Mouse (Mus musculus): Measurements from ENCODE around the gene Lmbr1. TPM values are rescaled to one million over a fixed set of nuclear protein-coding genes. Genes with fewer than 3 reads are reported as not detected.
"Not testable (repeated sequence)": the region's sequence is repeated elsewhere in the genome, so short reads cannot be mapped to it uniquely, and the experiment has no call there.

Gene Lmbr1
- polyA plus RNA-seq (2015; fragmentation: Nextera tagmentation; extraction: Ambion mirVana): 28.0 and 29.9 TPM in 2 replicates

DNA sequence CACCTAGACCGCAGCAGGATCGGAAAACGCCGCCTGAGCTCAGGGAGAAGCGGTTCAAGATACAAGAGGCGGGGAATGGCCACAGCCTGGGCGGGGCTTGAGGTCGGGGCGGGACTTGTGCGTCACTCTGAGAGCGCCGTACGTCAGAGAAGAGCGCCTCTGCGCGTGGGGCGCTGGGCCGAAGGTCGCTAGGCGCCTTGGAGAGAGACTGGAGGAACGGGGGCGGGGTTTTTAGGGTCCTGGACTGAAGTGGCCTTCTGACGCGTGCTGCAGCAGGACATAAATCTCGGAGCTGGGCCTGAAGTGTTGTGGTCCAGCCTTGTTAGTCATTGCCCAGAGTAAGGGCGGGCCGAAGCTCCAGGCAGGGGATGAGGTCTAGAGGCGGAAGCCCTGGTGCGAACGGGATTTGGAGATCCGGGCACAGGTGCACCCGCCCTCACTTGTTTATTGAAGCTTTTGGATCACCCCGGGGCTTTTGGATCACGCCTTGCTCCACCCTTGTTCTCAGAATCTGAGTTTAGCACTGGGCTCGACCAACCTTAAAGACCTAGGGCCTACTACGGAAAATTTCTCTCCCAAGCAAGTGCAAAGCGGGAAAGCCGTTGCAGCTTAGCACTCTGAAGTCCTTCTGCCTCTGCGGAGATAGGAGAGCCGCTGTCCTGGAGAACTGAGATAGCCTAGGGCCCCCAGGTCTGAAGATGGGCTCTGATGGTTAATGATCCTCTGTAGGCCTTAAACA is at the start of gene Lmbr1:
Gene Lmbr1 (minus strand): TSS at position 93 of the 739 bp plus-strand sequence.
- Histone ChIP-seq H3K9ac (replicated peaks) (peak within 1 kb of the TSS; percentile 80), H3K4me2 (replicated peaks) (peak within 1 kb of the TSS; percentile 80), H3K4me3 (replicated peaks) (peak within 1 kb of the TSS; percentile 66), H3K27ac (peak within 1 kb of the TSS; percentile 75), H3K4me1 (replicated peaks) (peaks cover 17% of the 10 kb centered on the region), H3K36me3 (no peaks in the 10 kb centered on the region), H3K27me3 (0 out of 2 replicates have a peak, but pooled peaks cover 7% of the 10 kb centered on the region), H3K9me3 (no peaks in the 10 kb centered on the region)
- under 1% methylated on average over 40 of the region's 40 CpGs for WGBS
- peak; percentile 97 for ATAC-seq

DNA sequence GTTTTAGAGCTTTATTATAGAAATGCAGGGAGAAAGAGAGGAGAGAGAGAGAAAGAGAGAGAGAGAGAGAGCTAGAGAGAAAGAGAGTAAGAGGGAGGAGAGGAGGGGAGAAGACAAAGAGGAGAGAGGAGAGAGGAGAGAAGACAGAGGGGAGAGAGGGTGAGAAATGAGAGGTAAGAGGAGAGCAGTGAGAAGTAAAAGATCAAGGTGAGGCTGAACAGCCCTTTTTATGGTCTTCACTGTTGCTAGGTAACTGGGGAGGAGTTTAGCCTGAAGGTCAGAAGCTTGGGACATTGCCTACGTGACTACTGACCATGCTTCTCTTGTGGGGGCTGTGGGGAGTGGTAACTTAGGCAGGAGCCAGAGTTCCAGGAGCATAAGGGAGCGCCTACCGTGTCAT is 45.1 kb upstream of the Lmbr1 start:
- H3K4me3 ChIP-seq (replicated peaks); ATAC-seq; H3K27me3 ChIP-seq; H3K9ac ChIP-seq (replicated peaks); H3K27ac ChIP-seq; H3K4me2 ChIP-seq (replicated peaks); H3K36me3 ChIP-seq; H3K9me3 ChIP-seq; H3K4me1 ChIP-seq (replicated peaks): not testable (repeated sequence)
- 74% methylated on average over 3 of the region's 3 CpGs for WGBS

DNA sequence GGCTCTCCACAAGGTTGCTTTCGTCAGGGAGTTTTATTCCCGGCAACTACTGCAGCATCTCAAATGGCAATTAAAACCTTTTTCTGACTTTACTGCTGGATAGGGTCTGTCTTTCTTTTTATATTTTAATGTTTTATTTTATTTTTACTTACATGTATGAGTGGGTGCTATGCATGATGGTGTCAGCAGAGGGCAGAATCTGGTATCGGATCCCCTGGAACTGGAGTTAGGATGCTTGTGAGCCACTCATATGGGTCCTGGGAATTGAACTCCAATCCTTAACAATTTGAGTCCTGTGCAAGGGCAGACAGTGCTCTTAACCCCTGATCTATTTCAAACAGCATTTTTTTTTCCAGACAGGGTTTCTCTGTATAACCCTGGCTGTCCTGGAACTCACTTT is 34.9 kb upstream of the Lmbr1 start:
- Histone ChIP-seq H3K4me1 (replicated peaks) (no peaks in the 10 kb centered on the region), H3K36me3 (no peaks in the 10 kb centered on the region), H3K9ac (replicated peaks) (no peak overlapping the region), H3K4me3 (replicated peaks) (no peak overlapping the region), H3K27me3 (peaks cover 3% of the 10 kb centered on the region; the same call in 1 of the 2 replicates), H3K27ac (no peak overlapping the region), H3K4me2 (replicated peaks) (no peak overlapping the region), H3K9me3 (no peaks in the 10 kb centered on the region)
- no peak for ATAC-seq
- WGBS: 87% methylated on average over 3 of the region's 3 CpGs

DNA sequence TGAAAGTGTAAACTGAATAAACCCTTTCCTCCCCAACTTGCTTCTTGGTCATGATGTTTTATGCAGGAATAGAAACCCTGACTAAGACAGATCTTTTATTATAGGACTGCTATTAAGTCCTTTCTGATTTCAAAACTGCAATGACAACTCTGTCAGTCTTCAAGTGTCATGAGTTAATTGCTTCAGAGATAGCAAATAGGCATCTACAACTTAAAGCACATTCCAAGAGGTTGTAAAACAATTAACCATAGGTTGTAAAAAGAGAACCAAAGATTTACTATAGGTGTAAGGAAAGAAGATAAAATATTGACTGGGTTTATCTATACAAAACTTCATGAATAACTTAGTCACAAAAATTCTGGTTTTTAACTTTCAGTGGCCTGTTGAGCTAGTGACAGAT is 32.7 kb upstream of the Lmbr1 start:
- Histone ChIP-seq H3K27me3 (peaks cover 3% of the 10 kb centered on the region; the same call in 1 of the 2 replicates), H3K4me2 (replicated peaks) (no peak overlapping the region)

DNA sequence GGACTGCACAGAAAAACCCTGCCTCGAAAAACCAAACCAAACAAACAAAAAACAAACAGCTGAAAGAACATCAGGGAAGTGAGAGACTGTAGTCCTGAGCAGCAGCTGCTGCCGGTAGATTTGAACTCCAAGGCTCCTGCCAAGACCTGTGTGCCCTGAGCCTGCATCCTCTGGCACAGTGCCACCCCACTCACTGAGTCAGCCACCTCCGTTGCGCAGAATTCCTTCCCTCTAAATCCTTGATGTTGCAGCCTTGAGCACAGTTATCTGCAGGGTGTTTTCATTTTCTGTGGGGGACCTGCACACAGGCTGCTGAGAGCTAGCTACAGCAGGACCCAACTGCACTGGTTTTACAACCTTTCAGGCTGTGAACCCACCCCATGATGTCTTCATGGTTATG is 20.2 kb upstream of the Lmbr1 start:
- Histone ChIP-seq H3K9me3 (no peaks in the 10 kb centered on the region), H3K4me1 (replicated peaks) (no peaks in the 10 kb centered on the region), H3K36me3 (no peaks in the 10 kb centered on the region), H3K9ac (replicated peaks) (no peak overlapping the region), H3K4me3 (replicated peaks) (no peak overlapping the region), H3K27me3 (no peaks in the 10 kb centered on the region), H3K27ac (no peak overlapping the region), H3K4me2 (replicated peaks) (no peak overlapping the region)
- no peak for ATAC-seq
- WGBS: 60% methylated on average over 4 of the region's 4 CpGs

More for the DNA sequence above, 32.7 kb upstream of the Lmbr1 start:
- no peaks in the 10 kb centered on the region for H3K4me1 ChIP-seq (replicated peaks)
- H3K36me3 ChIP-seq: no peaks in the 10 kb centered on the region
- no peak overlapping the region for H3K4me3 ChIP-seq (replicated peaks)
- H3K9ac ChIP-seq (replicated peaks): no peak overlapping the region
- H3K9me3 ChIP-seq: no peaks in the 10 kb centered on the region
- ATAC-seq: no peak
- H3K27ac ChIP-seq: no peak overlapping the region

DNA sequence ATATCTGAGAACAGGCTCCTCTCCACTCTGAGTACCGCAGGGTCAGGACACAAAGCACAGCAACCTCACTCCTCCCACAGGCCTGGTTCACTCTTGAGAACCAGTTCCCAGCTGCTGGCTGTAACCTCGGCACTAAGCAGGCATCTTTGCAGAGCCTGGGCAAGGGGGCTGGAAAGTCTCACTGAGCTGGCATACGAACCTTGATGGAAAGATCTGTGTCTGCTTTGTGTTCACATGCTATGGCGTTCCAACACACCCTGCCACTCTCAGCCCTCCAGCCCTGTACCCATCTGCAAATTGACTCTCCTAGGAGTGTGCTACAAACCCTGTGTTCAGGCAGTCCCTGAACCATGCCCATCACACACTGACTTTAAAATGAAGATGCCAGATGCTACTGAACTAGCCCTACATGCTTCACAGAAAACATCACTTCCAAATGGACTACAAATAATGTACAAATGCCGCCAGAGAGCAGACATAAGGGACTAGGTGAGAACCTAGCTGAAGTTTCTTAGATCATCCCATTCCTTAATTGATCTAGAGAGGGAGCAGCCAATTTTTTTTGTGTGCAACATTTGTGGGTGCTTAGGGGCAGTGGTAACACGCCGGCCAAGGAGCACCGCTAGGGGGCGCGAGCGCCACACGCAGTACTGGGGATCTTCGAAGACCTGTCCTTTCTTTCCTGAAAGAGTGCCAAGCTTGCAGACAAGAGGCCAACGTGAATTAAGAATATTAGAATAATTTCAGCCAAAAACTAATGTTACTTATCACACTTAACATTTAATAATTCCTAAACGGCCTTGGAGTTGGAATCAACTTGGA is 11.0 kb upstream of the Lmbr1 start:
- H3K4me1 ChIP-seq (replicated peaks): no peaks in the 10 kb centered on the region
- no peak overlapping the region for H3K27ac ChIP-seq
- no peak overlapping the region for H3K4me2 ChIP-seq (replicated peaks)
- no peak overlapping the region for H3K9ac ChIP-seq (replicated peaks)
- ATAC-seq: no peak
- peaks cover 14% of the 10 kb centered on the region; the same call in 1 of the 2 replicates for H3K27me3 ChIP-seq
- no peaks in the 10 kb centered on the region for H3K9me3 ChIP-seq
- H3K4me3 ChIP-seq (replicated peaks): no peak overlapping the region
- H3K36me3 ChIP-seq: no peaks in the 10 kb centered on the region
- WGBS: 21% methylated on average over 15 of the region's 15 CpGs

DNA sequence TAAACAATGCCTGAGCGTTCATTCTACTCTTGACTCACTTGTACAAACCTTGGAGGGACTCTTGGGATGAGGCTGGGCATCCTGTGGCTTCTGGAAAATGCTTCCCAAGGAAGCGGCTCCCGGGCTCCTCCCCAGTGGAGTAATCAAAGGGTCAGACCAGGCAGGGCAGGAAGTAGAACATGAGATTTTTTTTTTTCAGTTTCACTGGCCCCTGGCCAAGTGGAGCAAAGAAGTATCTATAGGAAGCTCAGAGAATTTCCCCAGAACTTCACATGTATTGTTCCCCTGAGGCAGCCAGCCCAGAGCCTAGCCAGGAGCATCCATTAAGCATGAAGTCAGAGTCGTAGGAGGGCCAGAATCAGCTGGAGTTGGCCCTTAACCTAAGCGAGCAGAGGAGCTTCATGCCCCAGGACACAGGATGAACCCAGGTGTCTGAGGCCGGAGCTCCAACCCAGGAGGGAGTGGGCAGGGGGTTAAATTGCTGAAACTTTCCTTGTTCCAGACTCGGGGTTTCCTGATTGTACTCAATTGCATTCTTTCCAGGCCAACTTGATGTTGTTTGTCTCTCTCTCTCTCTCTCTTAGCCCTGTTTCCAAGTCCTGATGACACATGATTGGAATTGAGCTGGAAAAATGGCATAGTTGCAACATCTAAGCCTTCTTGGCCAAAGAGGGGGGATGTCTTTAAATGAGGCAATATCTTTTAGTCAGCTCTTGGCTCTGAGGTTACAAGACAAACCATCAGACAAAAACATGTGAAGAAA is 10.2 kb upstream of the Lmbr1 start:
- WGBS: 57% methylated on average over 7 of the region's 7 CpGs

DNA sequence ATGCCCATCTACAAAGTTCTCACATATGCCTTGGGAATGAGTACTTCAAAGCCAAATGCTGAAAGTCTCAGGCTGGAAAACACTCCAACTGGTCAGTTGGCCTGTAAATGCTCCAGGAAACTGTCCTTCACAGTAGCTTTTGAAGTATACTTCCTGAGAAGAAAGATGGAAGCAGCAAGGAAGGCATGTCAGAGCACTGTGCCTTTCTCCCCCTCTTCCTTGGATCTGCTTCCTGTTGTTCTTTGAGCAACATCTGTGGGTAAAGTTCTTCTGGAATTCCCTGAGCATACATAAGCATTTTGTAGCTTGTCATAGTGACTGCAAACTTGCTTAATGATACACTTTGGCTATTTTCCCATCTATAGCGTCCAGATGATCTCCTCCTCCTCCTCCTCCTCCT is 9.4 kb upstream of the Lmbr1 start:
- Histone ChIP-seq H3K27ac (no peak overlapping the region), H3K4me1 (replicated peaks) (no peaks in the 10 kb centered on the region), H3K9ac (replicated peaks) (no peak overlapping the region), H3K9me3 (no peaks in the 10 kb centered on the region), H3K4me3 (replicated peaks) (no peak overlapping the region), H3K4me2 (replicated peaks) (no peak overlapping the region), H3K27me3 (peaks cover 16% of the 10 kb centered on the region; the same call in 1 of the 2 replicates), H3K36me3 (no peaks in the 10 kb centered on the region)
- ATAC-seq: no peak
- 64% methylated on average over 1 of the region's 1 CpGs for WGBS

More for the DNA sequence above, 10.2 kb upstream of the Lmbr1 start:
- Histone ChIP-seq H3K27me3 (peaks cover 16% of the 10 kb centered on the region; the same call in 1 of the 2 replicates), H3K9ac (replicated peaks) (no peak overlapping the region), H3K4me1 (replicated peaks) (no peaks in the 10 kb centered on the region), H3K27ac (no peak overlapping the region), H3K9me3 (no peaks in the 10 kb centered on the region), H3K36me3 (no peaks in the 10 kb centered on the region), H3K4me3 (replicated peaks) (no peak overlapping the region), H3K4me2 (replicated peaks) (no peak overlapping the region)
- no peak for ATAC-seq

DNA sequence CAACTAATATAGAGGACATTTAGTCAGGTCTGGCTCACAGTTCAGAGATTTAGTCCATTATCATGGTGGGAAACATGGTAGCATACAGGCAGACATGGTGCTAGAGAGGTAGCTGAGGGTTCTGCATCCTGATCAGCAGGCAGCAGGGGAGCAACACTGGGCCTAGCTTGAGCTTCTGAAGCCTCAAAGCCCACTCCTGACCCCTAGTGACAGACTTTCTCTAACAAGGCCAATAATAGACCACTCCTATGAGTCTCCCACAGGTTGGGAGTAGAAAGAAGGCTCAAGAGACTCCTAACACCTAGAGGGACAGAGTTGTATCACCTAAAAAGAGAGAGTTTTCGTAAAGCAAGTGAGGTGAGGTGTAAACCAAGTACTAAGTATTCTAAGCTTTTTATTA is 4.6 kb upstream of the Lmbr1 start:
- no peak overlapping the region for H3K4me2 ChIP-seq (replicated peaks)
- WGBS: 88% methylated on average over 1 of the region's 1 CpGs
- peaks cover 11% of the 10 kb centered on the region; the same call in 1 of the 2 replicates for H3K27me3 ChIP-seq

DNA sequence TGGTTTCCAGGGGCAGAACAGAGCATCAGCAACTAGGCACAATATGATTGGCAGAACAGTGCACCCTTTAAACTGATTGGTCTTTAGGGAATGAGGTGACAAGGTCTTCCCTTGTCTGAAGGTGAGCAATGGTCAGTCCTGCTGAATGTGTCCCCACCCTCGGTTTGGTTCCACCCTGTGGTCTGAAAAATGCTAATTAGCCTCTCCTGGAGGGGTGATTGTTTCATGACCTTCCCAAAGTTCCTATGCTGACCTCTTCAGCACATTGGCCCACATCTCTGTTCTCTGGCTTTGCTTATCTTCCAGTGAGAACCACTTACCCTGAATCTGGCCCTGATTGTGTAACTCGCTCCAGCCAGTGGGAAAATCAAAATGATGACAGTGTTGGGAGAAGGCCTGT is 1.9 kb upstream of the Lmbr1 start:
- ATAC-seq: no peak
- Histone ChIP-seq H3K4me2 (replicated peaks) (no peak overlapping the region), H3K36me3 (no peaks in the 10 kb centered on the region), H3K27me3 (peaks cover 9% of the 10 kb centered on the region; the same call in 1 of the 2 replicates), H3K27ac (no peak overlapping the region), H3K9me3 (no peaks in the 10 kb centered on the region), H3K4me1 (replicated peaks) (peaks cover 17% of the 10 kb centered on the region), H3K4me3 (replicated peaks) (no peak overlapping the region), H3K9ac (replicated peaks) (no peak overlapping the region)
- WGBS: 68% methylated on average over 2 of the region's 2 CpGs

More for the DNA sequence above, 4.6 kb upstream of the Lmbr1 start:
- Histone ChIP-seq H3K27ac (no peak overlapping the region), H3K9ac (replicated peaks) (no peak overlapping the region), H3K36me3 (no peaks in the 10 kb centered on the region), H3K4me3 (replicated peaks) (no peak overlapping the region), H3K4me1 (replicated peaks) (peaks cover 7% of the 10 kb centered on the region), H3K9me3 (no peaks in the 10 kb centered on the region)
- ATAC-seq: no peak

DNA sequence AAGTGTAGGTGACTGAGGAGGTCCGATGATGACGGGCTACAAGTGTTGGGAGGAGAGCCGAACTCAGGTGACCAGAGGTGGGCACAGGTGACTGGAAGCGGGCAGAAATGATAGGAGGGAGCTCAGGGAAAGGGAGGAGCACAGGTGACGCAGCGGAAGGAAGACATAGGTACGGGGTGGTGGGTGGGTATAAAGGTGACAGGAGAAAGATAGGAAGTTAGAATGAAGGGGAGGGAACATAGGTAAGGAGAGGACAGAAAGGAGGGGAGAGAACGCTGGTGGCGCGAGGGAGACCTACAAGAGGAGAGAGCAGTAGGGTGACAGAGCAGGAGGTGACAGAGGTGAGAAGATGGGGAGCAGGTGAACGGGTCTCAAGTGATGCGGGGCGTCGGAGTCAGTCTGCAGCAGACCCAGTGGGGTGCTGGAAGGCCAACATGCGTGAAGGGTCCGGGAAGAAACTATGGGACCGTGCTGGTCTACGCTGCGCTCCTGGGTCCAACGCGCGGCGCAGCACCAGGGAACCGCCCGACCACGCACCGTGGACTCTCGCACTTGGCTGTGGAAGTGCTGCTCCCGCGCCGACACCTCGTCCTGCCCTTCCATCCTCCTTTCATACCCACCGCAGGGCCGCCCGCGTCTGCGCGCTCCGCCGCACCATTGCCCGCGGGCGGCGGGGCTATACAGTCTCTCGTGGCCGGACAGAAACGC is 446 bp downstream of the Lmbr1 start:
- 2% methylated on average over 43 of the region's 47 CpGs for WGBS
- Histone ChIP-seq H3K4me3 (replicated peaks) (peak overlapping the region; percentile 66), H3K36me3 (no peaks in the 10 kb centered on the region), H3K9ac (replicated peaks) (peak overlapping the region; percentile 80), H3K27me3 (0 out of 2 replicates have a peak, but pooled peaks cover 7% of the 10 kb centered on the region), H3K4me2 (replicated peaks) (peak overlapping the region; percentile 80), H3K9me3 (no peaks in the 10 kb centered on the region), H3K4me1 (replicated peaks) (peaks cover 17% of the 10 kb centered on the region), H3K27ac (peak overlapping the region; percentile 75)
- ATAC-seq: peak; percentile 92
